Mouse (Mus musculus) effector memory CD4-positive, alpha-beta T cell, adult 5 months (primary cell): ENCODE data around the gene Apeh. TPM values are rescaled to one million over a fixed set of nuclear protein-coding genes. Genes with fewer than 3 reads are reported as not detected.

ENCODE experiments used
- polyA plus RNA-seq: library from polyadenylated mRNA; unstranded; fragments of 100-300 nt; shearing (Covaris generic); gene quantifications from one replicate; pipeline ENCODE4 v1.2.1, GENCODE M21; 2017

Gene Apeh
- polyA plus RNA-seq = 54.4 TPM

DNA sequence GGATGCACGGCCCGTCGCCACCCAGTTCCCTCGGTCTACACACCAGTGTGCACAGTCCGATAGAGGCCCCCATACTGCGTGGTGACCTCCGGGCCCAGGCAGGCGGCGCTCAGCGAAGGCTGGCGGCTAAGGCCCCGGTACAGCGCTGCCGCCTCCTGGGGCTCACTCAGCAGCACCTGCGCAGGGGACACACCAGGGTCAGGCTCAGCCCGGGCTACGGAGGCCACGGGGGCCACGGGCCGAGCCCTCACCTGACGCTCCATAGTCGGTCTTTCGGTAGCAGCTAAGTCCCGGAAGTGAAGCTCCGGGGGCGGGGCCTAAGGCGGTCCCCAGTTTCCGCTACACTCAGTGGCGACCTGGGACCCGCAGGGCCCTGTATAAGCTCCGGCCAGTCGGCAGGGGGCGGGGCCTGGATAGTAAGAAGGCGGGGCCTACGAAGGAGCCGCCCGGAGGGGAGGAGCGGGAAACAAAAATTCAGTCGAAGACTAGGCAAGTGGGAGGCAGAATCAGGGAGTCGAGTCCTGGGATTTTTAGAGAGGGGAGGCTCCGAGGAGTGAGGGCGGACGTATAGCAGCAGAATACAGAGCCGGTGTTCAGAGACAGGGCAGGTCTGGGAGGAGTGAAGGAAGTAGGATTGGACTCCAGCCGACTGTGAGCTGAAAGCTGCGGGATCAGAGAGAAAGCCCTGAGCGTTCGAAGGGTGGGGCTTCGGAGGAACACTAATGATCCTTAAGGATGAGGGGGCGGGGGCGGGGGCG lies at the start of gene Apeh:
Gene Apeh (minus strand): TSS at position 423 of the 758 bp plus-strand sequence.

GRCm38 (mm10) chr9:108082988-108083431 lies 11.4 kb downstream of the Apeh start, which contains the start of gene Rnf123:
Rnf123 (minus strand) TSS chr9:108083346.

GRCm38 (mm10) chr9:108080168-108080567 lies 14.2 kb downstream of the Apeh start, which contains the start of gene Mst1:
Mst1 (plus strand) TSS chr9:108080436.

GRCm38 (mm10) chr9:108052885-108053664 lies 41.3 kb downstream of the Apeh start, which contains the start of gene Amigo3:
Amigo3 (plus strand) TSS chr9:108053159.

GRCm38 (mm10) chr9:108049016-108049455 lies 45.4 kb downstream of the Apeh start, which contains the start of gene Gmppb:
Gmppb (plus strand) TSS chr9:108049242.

Other genes with a start within 250 kb of the Apeh start
- 110 TPM for gene Rbm6, start 221.4 kb downstream of the Apeh start, polyA plus RNA-seq
- gene Mon1a, start 206.5 kb downstream of the Apeh start, polyA plus RNA-seq = 19.9 TPM
- gene Mst1r, start 187.7 kb downstream of the Apeh start, polyA plus RNA-seq = not detected
- not detected for gene Actl11, start 166.1 kb downstream of the Apeh start, polyA plus RNA-seq
- gene Camkv, start 158.9 kb downstream of the Apeh start, polyA plus RNA-seq = not detected
- gene Traip, start 144.5 kb downstream of the Apeh start, polyA plus RNA-seq = 2.0 TPM
- 150 TPM for gene Uba7, start 119.1 kb downstream of the Apeh start, polyA plus RNA-seq
- not detected for gene Gm20661, start 111.5 kb downstream of the Apeh start, polyA plus RNA-seq
- gene Inka1, start 108.7 kb downstream of the Apeh start, polyA plus RNA-seq = 0.61 TPM
- gene Cdhr4, start 102.1 kb downstream of the Apeh start, polyA plus RNA-seq = not detected
- not detected for gene Gm20662, start 98.3 kb downstream of the Apeh start, polyA plus RNA-seq
- gene Ip6k1, start 92.1 kb downstream of the Apeh start, polyA plus RNA-seq = 146 TPM
- 25.0 TPM for gene Gmppb, start 45.4 kb downstream of the Apeh start, polyA plus RNA-seq
- 1.4 TPM for gene Amigo3, start 41.4 kb downstream of the Apeh start, polyA plus RNA-seq
- 3.1 TPM for gene Mst1, start 14.2 kb downstream of the Apeh start, polyA plus RNA-seq
- gene Rnf123, start 11.3 kb downstream of the Apeh start, polyA plus RNA-seq = 110 TPM
- gene Bsn, start 95.8 kb upstream of the Apeh start, polyA plus RNA-seq = 0.30 TPM
- gene Dag1, start 169.4 kb upstream of the Apeh start, polyA plus RNA-seq = 11.0 TPM
- gene Nicn1, start 195.8 kb upstream of the Apeh start, polyA plus RNA-seq = 1.7 TPM
- 0.17 TPM for gene Amt, start 202.2 kb upstream of the Apeh start, polyA plus RNA-seq
- 424 TPM for gene Rhoa, start 211.5 kb upstream of the Apeh start, polyA plus RNA-seq
- 5.3 TPM for gene Tcta, start 211.6 kb upstream of the Apeh start, polyA plus RNA-seq
- gene Gpx1, start 244.3 kb upstream of the Apeh start, polyA plus RNA-seq = 260 TPM